Mouse (Mus musculus): Measurements from ENCODE around the gene Rassf3. TPM values are rescaled to one million over a fixed set of nuclear protein-coding genes. Genes with fewer than 3 reads are reported as not detected.

Gene Rassf3
- total and polyA plus RNA-seq, 3 experiments = 4.0 to 9.0 (median 7.3) TPM

- H3K4me3 ChIP-seq (replicated peaks in 1 of 3; ENCODE audit: low read depth in 2 of 3, low read length in 2 of 3, poor library complexity in 1 of 3) = no peak overlapping the region
- H3K36me3 ChIP-seq (replicated peaks in 1 of 2; ENCODE audit: control insufficient read depth in 1 of 2, insufficient read depth in 1 of 2, low read length in 1 of 2) = peaks cover 0 to 4% of the 10 kb centered on the region in 2 experiments
- H3K9me3 ChIP-seq (replicated peaks; ENCODE audit: low read length) = no peaks in the 10 kb centered on the region
- DNase-seq (ENCODE audit: extremely low read depth) = no peak
- dilution Hi-C loops (cut with MboI; ENCODE audit: extremely low pct_ligation_motif_present, extremely low pct_unique_long_range_greater_than_20kb, low sequenced_read_pairs) = no loop called here
- no peaks in the 10 kb centered on the region; the same call in 1 of the 2 replicates for H3K79me2 ChIP-seq (replicated peaks; ENCODE audit: control insufficient read depth, extremely low read depth, insufficient read depth, poor library complexity, severe bottlenecking)
- no peak overlapping the region for H3K4me2 ChIP-seq (ENCODE audit: insufficient read depth, low read depth, poor library complexity, severe bottlenecking)
- H3K9ac ChIP-seq (ENCODE audit: insufficient read depth, low read depth) = no peak overlapping the region
- no peak overlapping the region for H3K27ac ChIP-seq (ENCODE audit: insufficient read depth, low read depth)
- peaks cover 18 to 35% of the 10 kb centered on the region in 2 experiments for H3K4me1 ChIP-seq (ENCODE audit: control insufficient read depth in 1 of 2, insufficient read depth in 2 of 2)
- no peak for TF ChIP-seq KAT2A (IDR thresholded peaks at IDR 0.05; ENCODE audit: insufficient replicate concordance, low read length)
- no peak for TF ChIP-seq POLR2AphosphoS2 (IDR thresholded peaks at IDR 0.05; ENCODE audit: low read depth, low read length)
- no peak for TF ChIP-seq GABPA (IDR thresholded peaks at IDR 0.05; ENCODE audit: insufficient replicate concordance, low read depth, low read length)
- no peak for TF ChIP-seq BHLHE40 (IDR thresholded peaks at IDR 0.05; ENCODE audit: low read depth, low read length)
- no peak for TF ChIP-seq MXI1 (IDR thresholded peaks at IDR 0.05; ENCODE audit: low read depth, low read length)
- TF ChIP-seq MEF2A (IDR thresholded peaks at IDR 0.05; ENCODE audit: borderline replicate concordance, low read depth, low read length) = no peak
- no peak for TF ChIP-seq USF2 (conservative IDR thresholded peaks at IDR 0.05; ENCODE audit: low read depth, low read length)
- TF ChIP-seq TCF12 (IDR thresholded peaks at IDR 0.05; ENCODE audit: low read depth, low read length) = no peak
- TF ChIP-seq RAD21 (IDR thresholded peaks at IDR 0.05; ENCODE audit: low read depth, low read length) = no peak
- TF ChIP-seq MYC (IDR thresholded peaks at IDR 0.05; ENCODE audit: low read depth, low read length) = no peak
- TF ChIP-seq UBTF (IDR thresholded peaks at IDR 0.05; ENCODE audit: low read depth, low read length) = no peak
- no peak for TF ChIP-seq JUN (IDR thresholded peaks at IDR 0.05; ENCODE audit: insufficient read depth, low read depth, low read length)
- no peak for TF ChIP-seq MAX (IDR thresholded peaks at IDR 0.05; ENCODE audit: low read length)
- TF ChIP-seq SIN3A (IDR thresholded peaks at IDR 0.05; ENCODE audit: low read length) = no peak
- TF ChIP-seq ETS1 (conservative IDR thresholded peaks at IDR 0.05; ENCODE audit: low read depth, low read length) = no peak
- no peak for TF ChIP-seq IRF4 (IDR thresholded peaks at IDR 0.05; ENCODE audit: low read depth, low read length)
- no peak for TF ChIP-seq ZKSCAN1 (IDR thresholded peaks at IDR 0.05; ENCODE audit: borderline replicate concordance, low read depth, low read length)
- TF ChIP-seq CTCF (conservative IDR thresholded peaks at IDR 0.05 in 1 of 2, IDR thresholded peaks at IDR 0.05 in 1 of 2; ENCODE audit: low read depth in 2 of 2, low read length in 2 of 2) = no peak
- no peak for TF ChIP-seq MAZ (IDR thresholded peaks at IDR 0.05; ENCODE audit: low read depth, low read length)
- TF ChIP-seq E2F4 (IDR thresholded peaks at IDR 0.05; ENCODE audit: insufficient replicate concordance, low read depth, low read length) = no peak
- no peaks in the 10 kb centered on the region for H3K27me3 ChIP-seq (replicated peaks)
- in situ Hi-C loops (cut with MboI; ENCODE audit: low pct_ligation_motif_present, low pct_unique_long_range_greater_than_20kb, low sequenced_read_pairs) = no loop called here
Observed at GRCm38 (mm10) chr10:121444198-121444597, 31.9 kb downstream of the Rassf3 start.

- Histone ChIP-seq H3K9ac (ENCODE audit: insufficient read depth, low read depth) (no peak overlapping the region), H3K79me2 (replicated peaks; ENCODE audit: control insufficient read depth, extremely low read depth, insufficient read depth, poor library complexity, severe bottlenecking) (no peaks in the 10 kb centered on the region; the same call in 1 of the 2 replicates), H3K4me2 (ENCODE audit: insufficient read depth, low read depth, poor library complexity, severe bottlenecking) (no peak overlapping the region), H3K27ac (ENCODE audit: insufficient read depth, low read depth) (no peak overlapping the region), H3K9me3 (replicated peaks; ENCODE audit: low read length) (no peaks in the 10 kb centered on the region), H3K4me1 (ENCODE audit: control insufficient read depth in 1 of 2, insufficient read depth in 2 of 2) (peaks cover 18 to 35% of the 10 kb centered on the region in 2 experiments), H3K27me3 (replicated peaks) (no peaks in the 10 kb centered on the region), H3K4me3 (replicated peaks in 1 of 3; ENCODE audit: low read depth in 2 of 3, low read length in 2 of 3, poor library complexity in 1 of 3) (no peak overlapping the region), H3K36me3 (replicated peaks in 1 of 2; ENCODE audit: control insufficient read depth in 1 of 2, insufficient read depth in 1 of 2, low read length in 1 of 2) (peaks cover 0 to 2% of the 10 kb centered on the region in 2 experiments)
- no peak for DNase-seq (ENCODE audit: extremely low read depth)
- dilution Hi-C loops (cut with MboI; ENCODE audit: extremely low pct_ligation_motif_present, extremely low pct_unique_long_range_greater_than_20kb, low sequenced_read_pairs) (no loop called here), in situ Hi-C loops (cut with MboI; ENCODE audit: low pct_ligation_motif_present, low pct_unique_long_range_greater_than_20kb, low sequenced_read_pairs) (no loop called here)
- no peak for TF ChIP-seq TBP (conservative IDR thresholded peaks at IDR 0.05; ENCODE audit: low read depth, low read length)
Observed at GRCm38 (mm10) chr10:121443791-121444190, 32.4 kb downstream of the Rassf3 start.

Measured in CH12.LX (cell line).